Mouse (Mus musculus) embryo, embryonic 9.5 days (tissue): ENCODE data around the gene Olfr1357.

Source experiments
- DNase-seq: peaks from one replicate; pipeline ENCODE4 v3.0.0-alpha.2; 2017; ENCODE audit errors: extremely low spot score

Olfr1357 gene

GRCm38 (mm10) chr10:78581121-78581520 lies 36.8 kb downstream of the Olfr1357 start:
- DNase-seq = no peak

- DNase-seq = no peak
Measured at GRCm38 (mm10) chr10:78578204-78578603, 39.7 kb downstream of the Olfr1357 start.

- no peak for DNase-seq
Measured at GRCm38 (mm10) chr10:78576435-78577184, 41.3 kb downstream of the Olfr1357 start.

DNA sequence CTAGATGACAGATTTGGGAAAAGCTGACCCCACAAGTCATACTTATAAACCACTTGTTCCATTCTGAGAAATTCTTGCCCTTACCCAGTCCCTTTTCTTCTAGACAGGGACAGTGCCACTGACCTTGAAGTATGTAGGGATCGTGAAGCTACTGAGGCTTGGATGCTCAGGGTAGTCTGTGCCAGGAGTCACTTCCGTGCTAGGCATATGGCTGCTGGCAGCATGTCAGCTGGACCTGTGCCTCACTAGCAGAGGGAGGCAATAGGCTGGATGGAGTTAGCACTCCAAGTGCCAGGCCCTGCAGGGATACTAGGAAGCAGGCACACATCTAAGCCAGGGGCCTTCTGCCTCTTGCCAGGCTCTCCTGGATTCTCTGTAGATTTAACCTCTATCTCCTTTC lies 42.2 kb downstream of the Olfr1357 start:
- no peak for DNase-seq

- DNase-seq = no peak
Measured at GRCm38 (mm10) chr10:78575105-78575632, 42.7 kb downstream of the Olfr1357 start.

DNA sequence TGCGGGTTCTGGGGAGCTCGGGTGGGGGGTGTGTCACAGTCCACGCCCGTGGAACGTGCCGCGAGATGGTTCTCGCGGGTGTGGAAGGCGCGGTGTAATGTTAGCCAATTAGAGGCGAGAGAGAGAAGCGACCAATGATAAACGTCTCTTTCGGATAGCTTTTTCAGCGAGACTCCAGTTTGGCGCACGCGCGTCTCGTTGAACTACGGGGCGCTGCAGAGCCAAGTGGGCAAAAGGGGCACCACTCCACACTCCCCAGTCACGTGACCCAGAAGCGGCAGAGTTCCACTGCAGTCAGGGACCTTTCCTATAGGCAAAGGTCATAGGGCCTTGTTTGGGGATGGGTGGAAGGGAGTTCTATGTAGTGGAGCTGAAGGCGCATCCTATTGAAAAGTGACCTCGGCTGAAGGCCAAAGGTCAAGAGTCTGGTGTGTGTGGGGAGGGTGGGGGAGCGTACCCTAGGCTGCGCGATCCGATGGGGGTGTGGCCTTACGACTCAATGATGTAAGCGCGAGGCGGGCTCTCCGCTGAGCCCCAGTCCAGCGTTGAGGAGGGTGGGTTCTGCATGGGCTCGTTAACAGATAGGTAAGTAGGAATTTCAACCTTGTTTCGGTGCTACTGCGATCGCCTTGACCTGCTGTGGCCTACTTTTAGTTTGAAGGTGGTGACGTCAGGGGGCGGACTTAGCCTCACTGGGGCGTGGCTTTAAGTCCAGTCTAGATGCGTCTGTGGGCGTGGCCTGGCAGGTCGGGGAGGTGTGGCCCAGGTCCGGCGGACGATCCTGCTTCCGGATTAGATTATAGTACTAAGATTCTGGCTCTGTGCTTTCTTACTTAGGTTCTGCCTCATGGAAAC lies 43.4 kb downstream of the Olfr1357 start, which contains the start of gene Ilvbl:
Ilvbl (plus strand) TSS at position 97 of the 855 bp plus-strand sequence.
- DNase-seq = peak; percentile 93

DNA sequence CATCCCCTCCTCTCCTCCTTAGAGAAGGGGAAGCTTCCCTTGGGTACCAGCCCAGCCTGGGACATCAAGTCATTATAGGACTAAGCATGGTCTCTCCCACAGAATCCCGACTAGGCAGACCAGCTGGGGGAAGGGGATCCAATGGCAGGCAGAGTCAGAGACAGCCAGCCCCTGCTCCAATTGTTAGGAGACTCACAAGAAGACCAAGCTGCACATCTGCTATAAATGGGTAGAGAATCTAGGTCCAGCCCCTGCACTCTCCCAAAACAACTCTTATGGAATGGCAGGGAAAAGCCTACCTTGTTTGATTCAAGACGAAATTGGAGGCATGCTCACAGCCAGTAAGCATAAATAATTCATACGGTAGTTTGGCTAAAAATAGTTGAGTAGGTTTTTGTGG lies 44.6 kb downstream of the Olfr1357 start:
- no peak for DNase-seq

DNA sequence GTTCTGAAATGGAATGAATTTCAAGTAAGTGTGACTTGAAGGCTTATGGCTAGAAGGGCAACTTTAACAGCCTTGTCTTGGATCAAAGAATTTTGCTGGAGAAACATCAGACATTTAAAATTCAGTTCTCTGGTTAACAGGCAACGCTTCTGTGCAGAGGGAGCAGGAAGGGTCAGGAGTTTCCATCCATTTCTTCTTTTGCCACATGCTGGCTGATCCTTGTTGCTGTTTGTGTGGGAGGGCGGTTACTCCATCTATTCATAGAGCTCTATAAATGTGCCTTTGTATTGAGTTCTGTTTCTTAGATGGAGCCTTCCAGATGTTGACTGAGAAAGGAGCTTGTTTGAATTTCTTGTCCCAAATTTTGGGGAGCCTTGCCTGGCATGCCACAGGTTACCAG lies 47.0 kb downstream of the Olfr1357 start:
- DNase-seq = no peak

GRCm38 (mm10) chr10:78570416-78570815 lies 47.5 kb downstream of the Olfr1357 start:
- no peak for DNase-seq

DNA sequence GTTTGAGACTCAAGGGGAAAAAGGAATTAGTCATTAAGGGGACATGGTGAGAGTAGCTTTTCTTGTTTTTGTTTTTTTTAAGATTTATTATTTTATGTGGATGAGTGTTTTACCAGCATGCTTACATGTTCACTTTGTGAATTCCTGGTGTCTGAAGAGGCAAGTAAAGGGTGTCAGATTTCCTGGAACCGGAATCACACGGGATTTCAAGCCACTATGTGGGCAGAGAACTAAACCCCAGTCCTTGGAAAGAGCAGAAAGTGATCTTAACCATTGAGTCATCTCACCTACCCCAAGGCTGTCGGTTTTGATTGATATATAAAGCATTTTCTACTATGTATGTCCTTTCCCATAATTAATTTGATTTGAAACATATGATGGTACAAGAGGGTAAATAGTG lies 48.2 kb downstream of the Olfr1357 start:
- no peak for DNase-seq

DNA sequence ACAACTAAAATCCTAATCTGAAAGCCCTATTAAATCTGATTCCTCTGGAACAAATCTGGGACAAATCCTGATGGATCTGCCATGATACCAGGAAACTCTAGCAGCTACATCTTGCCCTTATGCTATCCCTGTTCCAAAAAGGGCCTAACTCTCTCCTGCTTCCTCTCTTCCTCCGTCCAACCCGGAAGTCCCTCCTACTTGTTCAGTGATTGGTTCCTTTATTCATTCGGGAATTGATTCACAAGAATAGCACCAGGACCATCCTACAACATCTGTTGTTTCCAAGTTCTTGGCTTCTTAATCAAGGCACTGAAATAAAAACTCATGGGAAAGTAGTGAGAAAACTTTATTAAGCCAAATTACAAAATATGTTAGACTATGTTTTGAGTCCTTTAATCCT lies 48.7 kb downstream of the Olfr1357 start:
- no peak for DNase-seq

GRCm38 (mm10) chr10:78565070-78565469 lies 52.8 kb downstream of the Olfr1357 start:
- DNase-seq = no peak
